12 mouse cellular contexts compared by ENCODE assay signal in the genomic region with DNA sequence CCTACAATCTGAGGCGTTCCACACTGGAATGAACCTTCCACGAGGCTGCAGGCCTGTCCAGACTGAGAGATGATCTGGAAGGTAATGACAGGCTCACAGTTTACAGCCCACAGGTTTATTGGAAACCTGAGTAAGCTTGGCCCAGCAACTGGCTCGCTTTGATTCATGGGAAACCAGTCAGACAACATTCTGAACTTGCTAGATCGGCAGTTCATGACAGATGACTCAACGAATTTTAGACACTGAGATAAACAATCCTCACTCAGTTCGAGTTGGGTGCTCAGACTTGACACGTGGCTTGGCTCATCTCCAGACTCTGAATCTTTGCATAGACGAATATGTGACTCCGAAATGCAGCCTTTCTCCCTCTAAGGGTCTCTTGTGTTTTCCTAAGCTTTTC. TPM values are rescaled to one million over a fixed set of nuclear protein-coding genes. Genes with fewer than 3 reads are reported as not detected.
DNase-seq lines count a peak whose midpoint lies in the region; ATAC-seq and TF ChIP-seq lines count a peak whose summit lies in the region.
"Had no signal": no experiment of that assay in that cellular context is flagged by ENCODE, and none has a peak within 500 bp of the region (broad histone marks: within the 10 kb centered on the region; RNA-seq: fewer than 3 reads in every experiment).

No protein-coding gene starts in this region.

- no peak overlapping the region for H3K9ac ChIP-seq in kidney, embryonic 14.5 days (ENCODE audit: low read depth, low read length)
- H3K9ac ChIP-seq in stomach, embryonic 15.5 days, result no peak overlapping the region
- H3K9ac ChIP-seq: limb, embryonic 13.5 days had no signal

- TF ChIP-seq POLR2A in brain, embryonic 14.5 days (IDR thresholded peaks at IDR 0.05; ENCODE audit: borderline replicate concordance, extremely low read depth, insufficient read depth, insufficient read length, poor library complexity, severe bottlenecking), result no peak

- no peak overlapping the region for H3K27ac ChIP-seq in kidney, embryonic 14.5 days (ENCODE audit: low read depth, low read length)
- H3K27ac ChIP-seq in stomach, embryonic 15.5 days, result 0 out of 2 replicates have a peak overlapping the region, but pooled peaks have one; percentile 10
- H3K27ac ChIP-seq: heart, embryonic 10.5 days; midbrain, embryonic 10.5 days had no signal

- 20% methylated on average over 9 of the region's 9 CpGs for WGBS in kidney, embryonic 14.5 days
- 24% methylated on average over 9 of the region's 9 CpGs for WGBS in stomach, embryonic 15.5 days

- H3K36me3 ChIP-seq in kidney, embryonic 14.5 days (ENCODE audit: control insufficient read depth, insufficient read depth, low read length), result no peaks in the 10 kb centered on the region
- H3K36me3 ChIP-seq in stomach, embryonic 15.5 days, result no peaks in the 10 kb centered on the region
- H3K36me3 ChIP-seq: heart, embryonic 10.5 days; limb, embryonic 13.5 days; midbrain, embryonic 10.5 days had no signal

- intact Hi-C loops in heart, postnatal 14 days (cut with DNase I), result loop anchor here (2.0 kb wide), 1 partner anchor 44 kb away; no protein-coding TSS in a partner anchor

- H3K4me3 ChIP-seq in kidney, embryonic 14.5 days (ENCODE audit: low read length), result no peak overlapping the region
- no peak overlapping the region for H3K4me3 ChIP-seq in stomach, embryonic 15.5 days (replicated peaks)
- H3K4me3 ChIP-seq: heart, embryonic 10.5 days; limb, embryonic 13.5 days; midbrain, embryonic 10.5 days had no signal

- no peak for TF ChIP-seq CTCF in brain, embryonic 14.5 days (IDR thresholded peaks at IDR 0.05; ENCODE audit: borderline replicate concordance, extremely low read depth, insufficient read depth, insufficient read length)

- peak; percentile 23 for DNase-seq in kidney, adult 18-20 months
- peak; percentile 8 for DNase-seq in brain, embryonic 14.5 days (ENCODE audit: low read depth)
- peak; percentile 57 for DNase-seq in kidney, postnatal 14 days
- no peak for DNase-seq in heart, postnatal 14 days
- DNase-seq in neural tube, embryonic 10.5 days (ENCODE audit: extremely low spot score, low spot score), result no peak
- no peak for DNase-seq in spleen, postnatal 10 days (ENCODE audit: low spot score in 2 of 2)

- H3K4me1 ChIP-seq in kidney, embryonic 14.5 days (ENCODE audit: control insufficient read depth, insufficient read depth, low read length), result 0 out of 2 replicates have a peak, but pooled peaks cover 4% of the 10 kb centered on the region
- 0 out of 2 replicates have a peak, but pooled peaks cover 11% of the 10 kb centered on the region for H3K4me1 ChIP-seq in stomach, embryonic 15.5 days

- no peak for ATAC-seq in kidney, embryonic 14.5 days (ENCODE audit: low FRiP score, low TSS enrichment)
- ATAC-seq in stomach, embryonic 15.5 days (ENCODE audit: insufficient read depth, low FRiP score, low read depth), result peak; percentile 58

- no peak overlapping the region for H3K4me2 ChIP-seq in kidney, embryonic 14.5 days (replicated peaks; ENCODE audit: low read depth, low read length)
- no peak overlapping the region for H3K4me2 ChIP-seq in stomach, embryonic 15.5 days
- H3K4me2 ChIP-seq: limb, embryonic 13.5 days had no signal

- no peaks in the 10 kb centered on the region for H3K9me3 ChIP-seq in kidney, embryonic 14.5 days (ENCODE audit: control insufficient read depth, low read length)
- no peaks in the 10 kb centered on the region for H3K9me3 ChIP-seq in stomach, embryonic 15.5 days
- H3K9me3 ChIP-seq: heart, embryonic 10.5 days; limb, embryonic 13.5 days; midbrain, embryonic 10.5 days had no signal

- no peaks in the 10 kb centered on the region for H3K27me3 ChIP-seq in kidney, embryonic 14.5 days (ENCODE audit: control insufficient read depth, insufficient read depth, low read length)
- H3K27me3 ChIP-seq in stomach, embryonic 15.5 days (replicated peaks), result no peaks in the 10 kb centered on the region

RNA-seq across cellular contexts. Expression of gene Pla2g2d, which starts 17.1 kb away (rescaled TPM):
- polyA plus RNA-seq in kidney, embryonic 14.5 days (2014; fragmentation: Nextera tagmentation; extraction: Ambion mirVana), result not detected in 2 replicates
- 0.13 and 0.14 TPM in 2 replicates for polyA plus RNA-seq in brain, embryonic 14.5 days (2012; rRNA removed)
- polyA plus RNA-seq in stomach, embryonic 15.5 days (2015; fragmentation: Nextera tagmentation; extraction: Ambion mirVana), result 0.62 and 1.1 TPM in 2 replicates
- total RNA-seq in heart, postnatal 14 days (2021), result under 1 TPM in 1 of 2 experiments, not detected in 1; 0.17 TPM

RNA-seq across cellular contexts. Expression of gene Pla2g2f, which starts 35.2 kb away (rescaled TPM):
- polyA plus RNA-seq in kidney, embryonic 14.5 days (2014; fragmentation: Nextera tagmentation; extraction: Ambion mirVana), result not detected in 2 replicates
- 0.16 and 1.2 TPM in 2 replicates for polyA plus RNA-seq in brain, embryonic 14.5 days (2012; rRNA removed)
- 1.3 and 1.5 TPM in 2 replicates for polyA plus RNA-seq in stomach, embryonic 15.5 days (2015; fragmentation: Nextera tagmentation; extraction: Ambion mirVana)
- under 1 TPM; 0.20 to 0.36 TPM for total RNA-seq in heart, postnatal 14 days (2021)
- polyA plus RNA-seq: neural tube, embryonic 14.5 days had no signal

RNA-seq across cellular contexts. Expression of gene Ubxn10, which starts 55.6 kb away (rescaled TPM):
- polyA plus RNA-seq in kidney, embryonic 14.5 days (2014; fragmentation: Nextera tagmentation; extraction: Ambion mirVana), result 1.3 and 2.0 TPM in 2 replicates
- polyA plus RNA-seq in brain, embryonic 14.5 days (2012; rRNA removed), result 3.8 and 5.3 TPM in 2 replicates
- 1.3 and 1.6 TPM in 2 replicates for polyA plus RNA-seq in stomach, embryonic 15.5 days (2015; fragmentation: Nextera tagmentation; extraction: Ambion mirVana)
- 1 to 10 TPM in 1 of 2 experiments, under 1 TPM in 1; 0.93 to 1.7 TPM for total RNA-seq in heart, postnatal 14 days (2021)

Comparison
In these comparisons a context has a peak if more than half of its experiments do, and no peak if none do; other contexts are left out.
1. DNase-seq: peak in kidney, adult 18-20 months (single experiment), brain, embryonic 14.5 days (single experiment) and kidney, postnatal 14 days (single experiment); none in heart, postnatal 14 days (0 of 2), neural tube, embryonic 10.5 days (single experiment) and spleen, postnatal 10 days (0 of 2).